Mouse (Mus musculus) lung, postnatal 4 days (tissue): ENCODE measurements around the gene Apbb2.
A peak's percentile ranks its signal among the peaks of the same experiment; 100 is the strongest.

Experiments used
- DNase-seq, 2 experiments: peaks; one replicate each; pipeline ENCODE4 v3.0.0; 2021

The Apbb2 gene

GRCm38 (mm10) chr5:66371131-66371530, 247.5 kb downstream of the Apbb2 start:
- no peak for DNase-seq

- peak; percentile 45 to 61 for DNase-seq
Measured at GRCm38 (mm10) chr5:66368966-66369365, 249.6 kb downstream of the Apbb2 start.

- no peak for DNase-seq
Measured at GRCm38 (mm10) chr5:66367641-66368040, 250.9 kb downstream of the Apbb2 start.

GRCm38 (mm10) chr5:66363274-66364261, 255.0 kb downstream of the Apbb2 start:
- no peak for DNase-seq

- no peak for DNase-seq
Measured at GRCm38 (mm10) chr5:66360739-66361138, 257.8 kb downstream of the Apbb2 start.

- DNase-seq = no peak
Measured at GRCm38 (mm10) chr5:66359742-66360423, 258.7 kb downstream of the Apbb2 start.

GRCm38 (mm10) chr5:66355147-66355546, 263.4 kb downstream of the Apbb2 start:
- DNase-seq = no peak

- DNase-seq = no peak
Measured at GRCm38 (mm10) chr5:66353876-66354275, 264.7 kb downstream of the Apbb2 start.

GRCm38 (mm10) chr5:66351836-66352390, 266.7 kb downstream of the Apbb2 start:
- no peak for DNase-seq

- peak in 1 of 2 experiments; percentile 46 for DNase-seq
Measured at GRCm38 (mm10) chr5:66351064-66351463, 267.5 kb downstream of the Apbb2 start.

- no peak for DNase-seq
Measured at GRCm38 (mm10) chr5:66350611-66351010, 268.0 kb downstream of the Apbb2 start.

GRCm38 (mm10) chr5:66348421-66348820, 270.2 kb downstream of the Apbb2 start:
- DNase-seq = no peak

GRCm38 (mm10) chr5:66346756-66347155, 271.8 kb downstream of the Apbb2 start:
- DNase-seq = no peak

GRCm38 (mm10) chr5:66345140-66345539, 273.4 kb downstream of the Apbb2 start:
- DNase-seq = no peak

GRCm38 (mm10) chr5:66344182-66344581, 274.4 kb downstream of the Apbb2 start:
- no peak for DNase-seq

- DNase-seq = no peak
Measured at GRCm38 (mm10) chr5:66342285-66342684, 276.3 kb downstream of the Apbb2 start.

- no peak for DNase-seq
Measured at GRCm38 (mm10) chr5:66341848-66342247, 276.7 kb downstream of the Apbb2 start.

GRCm38 (mm10) chr5:66340356-66341102, 278.1 kb downstream of the Apbb2 start:
- no peak for DNase-seq

- DNase-seq = peak in 1 of 2 experiments; percentile 29
Measured at GRCm38 (mm10) chr5:66338583-66338982, 280.0 kb downstream of the Apbb2 start.

GRCm38 (mm10) chr5:66337969-66338345, 280.6 kb downstream of the Apbb2 start:
- peak; percentile 54 to 57 for DNase-seq

- peak; percentile 46 to 65 for DNase-seq
Measured at GRCm38 (mm10) chr5:66337025-66337968, 281.3 kb downstream of the Apbb2 start.

GRCm38 (mm10) chr5:66330806-66331205, 287.8 kb downstream of the Apbb2 start:
- no peak for DNase-seq
